Mouse (Mus musculus) forebrain, embryonic 12.5 days (tissue): ENCODE results near the gene Cdca4. TPM values are rescaled to one million over a fixed set of nuclear protein-coding genes. Genes with fewer than 3 reads are reported as not detected.

Experiments used
- ATAC-seq: fragments of 200-750 bp; cut with Nextera tagmentation; 2 replicates; pipeline ENCODE4 v1.8.0; 2017; ENCODE audit warnings: moderate TSS enrichment; ENCODE audit not compliant: low FRiP score
- H3K27ac ChIP-seq: fragments of 300-500 bp; sonication (generic); 2 replicates; pipeline ENCODE4 v1.5.1; 2016; ENCODE audit warnings: mild to moderate bottlenecking
- H3K27me3 ChIP-seq: fragments of 300-500 bp; sonication (generic); 2 replicates; pipeline ENCODE4 v1.6.1; 2016; ENCODE audit warnings: mild to moderate bottlenecking
- H3K36me3 ChIP-seq: fragments of 300-500 bp; sonication (generic); replicated peaks from 2 replicates; pipeline ENCODE4 v1.6.1; 2016; ENCODE audit warnings: mild to moderate bottlenecking
- H3K4me1 ChIP-seq: fragments of 300-500 bp; sonication (generic); 2 replicates; pipeline ENCODE4 v1.6.1; 2016
- H3K4me2 ChIP-seq: fragments of 300-500 bp; sonication (generic); 2 replicates; pipeline ENCODE4 v1.6.1; 2016; ENCODE audit warnings: mild to moderate bottlenecking, moderate library complexity
- H3K4me3 ChIP-seq: fragments of 300-500 bp; sonication (generic); replicated peaks from 2 replicates; pipeline ENCODE4 v1.5.1; 2016; ENCODE audit warnings: mild to moderate bottlenecking
- H3K9ac ChIP-seq: fragments of 300-500 bp; sonication (generic); 2 replicates; pipeline ENCODE4 v1.6.1; 2016; ENCODE audit warnings: mild to moderate bottlenecking
- H3K9me3 ChIP-seq: fragments of 300-500 bp; sonication (generic); 2 replicates; pipeline ENCODE4 v1.6.1; 2016
- WGBS: fragments of 180-500 bp; shearing (Covaris S2); methylation state at CpG from one replicate; pipeline ENCODE4 v1.1.7; 2016; 5-methylcytosine and 5-hydroxymethylcytosine counted together
- polyA plus RNA-seq: library from polyadenylated mRNA; unstranded; fragments of >200 nt; fragmentation: Nextera tagmentation; extraction: Ambion mirVana; gene quantifications from 2 replicates; pipeline ENCODE4 v1.2.1, GENCODE M21; 2016

The Cdca4 gene
- polyA plus RNA-seq, 1 experiment from 2014 or later: 144 TPM

- H3K4me2 ChIP-seq: no peak within 1 kb of the TSS
- H3K9me3 ChIP-seq: no peaks in the 10 kb centered on the region
- H3K27me3 ChIP-seq: peaks cover 39% of the 10 kb centered on the region
- no peak for ATAC-seq
- H3K27ac ChIP-seq: no peak within 1 kb of the TSS
- WGBS: 63% methylated on average over 13 of the region's 13 CpGs
- no peaks in the 10 kb centered on the region for H3K36me3 ChIP-seq
- H3K4me3 ChIP-seq: no peak within 1 kb of the TSS
- H3K9ac ChIP-seq: no peak within 1 kb of the TSS
- H3K4me1 ChIP-seq: 0 out of 2 replicates have a peak, but pooled peaks cover 2% of the 10 kb centered on the region
These were observed 39.2 kb upstream of the Cdca4 start, which contains the start of gene Gpr132 for GRCm38 (mm10) chr12:112868178-112869087. TSS of gene Gpr132 (minus strand) at chr12:112868228.

- ATAC-seq: no peak
- Histone ChIP-seq H3K9ac (no peak overlapping the region), H3K27me3 (peaks cover 28% of the 10 kb centered on the region), H3K27ac (no peak overlapping the region), H3K4me1 (0 out of 2 replicates have a peak, but pooled peaks cover 2% of the 10 kb centered on the region), H3K4me2 (no peak overlapping the region), H3K4me3 (no peak overlapping the region), H3K36me3 (no peaks in the 10 kb centered on the region), H3K9me3 (no peaks in the 10 kb centered on the region)
- 85% methylated on average over 7 of the region's 7 CpGs for WGBS
These were observed 38.0 kb upstream of the Cdca4 start for GRCm38 (mm10) chr12:112867106-112867674.

- Histone ChIP-seq H3K27ac (no peak overlapping the region), H3K4me3 (no peak overlapping the region), H3K36me3 (no peaks in the 10 kb centered on the region), H3K4me2 (no peak overlapping the region), H3K27me3 (peaks cover 23% of the 10 kb centered on the region), H3K9ac (no peak overlapping the region), H3K4me1 (0 out of 2 replicates have a peak, but pooled peaks cover 2% of the 10 kb centered on the region), H3K9me3 (no peaks in the 10 kb centered on the region)
- 79% methylated on average over 8 of the region's 8 CpGs for WGBS
- ATAC-seq: no peak
These were observed 37.4 kb upstream of the Cdca4 start for GRCm38 (mm10) chr12:112866467-112867080.

GRCm38 (mm10) chr12:112864804-112865203 lies 35.6 kb upstream of the Cdca4 start:
- Histone ChIP-seq H3K4me3 (no peak overlapping the region), H3K9me3 (no peaks in the 10 kb centered on the region), H3K9ac (no peak overlapping the region), H3K27me3 (0 out of 2 replicates have a peak, but pooled peaks cover 12% of the 10 kb centered on the region), H3K4me1 (0 out of 2 replicates have a peak, but pooled peaks cover 2% of the 10 kb centered on the region), H3K4me2 (no peak overlapping the region), H3K36me3 (no peaks in the 10 kb centered on the region), H3K27ac (no peak overlapping the region)
- 88% methylated on average over 7 of the region's 7 CpGs for WGBS
- ATAC-seq: no peak

GRCm38 (mm10) chr12:112861911-112862321 lies 32.7 kb upstream of the Cdca4 start:
- Histone ChIP-seq H3K9me3 (no peaks in the 10 kb centered on the region), H3K4me1 (no peaks in the 10 kb centered on the region), H3K27ac (no peak overlapping the region), H3K4me2 (no peak overlapping the region), H3K9ac (no peak overlapping the region), H3K36me3 (no peaks in the 10 kb centered on the region), H3K27me3 (0 out of 2 replicates have a peak, but pooled peaks cover 3% of the 10 kb centered on the region), H3K4me3 (no peak overlapping the region)
- 72% methylated on average over 9 of the region's 9 CpGs for WGBS
- ATAC-seq: no peak

GRCm38 (mm10) chr12:112860765-112861164 lies 31.5 kb upstream of the Cdca4 start:
- 0 out of 2 replicates have a peak, but pooled peaks cover 3% of the 10 kb centered on the region for H3K27me3 ChIP-seq
- no peak overlapping the region for H3K27ac ChIP-seq
- no peaks in the 10 kb centered on the region for H3K36me3 ChIP-seq
- ATAC-seq: no peak
- H3K9ac ChIP-seq: no peak overlapping the region
- H3K4me1 ChIP-seq: no peaks in the 10 kb centered on the region
- no peak overlapping the region for H3K4me2 ChIP-seq
- 81% methylated on average over 7 of the region's 7 CpGs for WGBS
- H3K4me3 ChIP-seq: no peak overlapping the region
- H3K9me3 ChIP-seq: no peaks in the 10 kb centered on the region

GRCm38 (mm10) chr12:112859930-112860329 lies 30.7 kb upstream of the Cdca4 start:
- no peaks in the 10 kb centered on the region for H3K9me3 ChIP-seq
- 83% methylated on average over 8 of the region's 8 CpGs for WGBS

GRCm38 (mm10) chr12:112858581-112859336 lies 29.5 kb upstream of the Cdca4 start:
- 0 out of 2 replicates have a peak, but pooled peaks cover 3% of the 10 kb centered on the region for H3K27me3 ChIP-seq
- no peak overlapping the region for H3K9ac ChIP-seq
- 92% methylated on average over 9 of the region's 9 CpGs for WGBS
- H3K27ac ChIP-seq: no peak overlapping the region
- no peak overlapping the region for H3K4me3 ChIP-seq
- H3K4me1 ChIP-seq: no peaks in the 10 kb centered on the region
- ATAC-seq: no peak
- H3K4me2 ChIP-seq: no peak overlapping the region
- H3K36me3 ChIP-seq: no peaks in the 10 kb centered on the region
- H3K9me3 ChIP-seq: no peaks in the 10 kb centered on the region

More at GRCm38 (mm10) chr12:112859930-112860329, 30.7 kb upstream of the Cdca4 start:
- no peak for ATAC-seq
- no peak overlapping the region for H3K4me2 ChIP-seq
- 0 out of 2 replicates have a peak, but pooled peaks cover 3% of the 10 kb centered on the region for H3K27me3 ChIP-seq
- no peak overlapping the region for H3K4me3 ChIP-seq
- H3K9ac ChIP-seq: no peak overlapping the region
- H3K36me3 ChIP-seq: no peaks in the 10 kb centered on the region
- H3K27ac ChIP-seq: no peak overlapping the region
- H3K4me1 ChIP-seq: no peaks in the 10 kb centered on the region

GRCm38 (mm10) chr12:112857021-112857925 lies 28.1 kb upstream of the Cdca4 start:
- Histone ChIP-seq H3K27ac (no peak overlapping the region), H3K4me1 (no peaks in the 10 kb centered on the region), H3K36me3 (no peaks in the 10 kb centered on the region), H3K9ac (no peak overlapping the region), H3K4me3 (no peak overlapping the region), H3K4me2 (no peak overlapping the region), H3K27me3 (no peaks in the 10 kb centered on the region), H3K9me3 (no peaks in the 10 kb centered on the region)
- WGBS: 76% methylated on average over 9 of the region's 9 CpGs
- no peak for ATAC-seq

GRCm38 (mm10) chr12:112856338-112856737 lies 27.1 kb upstream of the Cdca4 start:
- 93% methylated on average over 3 of the region's 3 CpGs for WGBS
- H3K27me3 ChIP-seq: no peaks in the 10 kb centered on the region
- no peak overlapping the region for H3K4me3 ChIP-seq
- no peak for ATAC-seq
- H3K4me1 ChIP-seq: no peaks in the 10 kb centered on the region
- H3K27ac ChIP-seq: no peak overlapping the region
- H3K4me2 ChIP-seq: no peak overlapping the region
- no peak overlapping the region for H3K9ac ChIP-seq
- no peaks in the 10 kb centered on the region for H3K36me3 ChIP-seq
- no peaks in the 10 kb centered on the region for H3K9me3 ChIP-seq
